Mouse (Mus musculus): Measurements from ENCODE around the gene Pidd1. TPM values are rescaled to one million over a fixed set of nuclear protein-coding genes. Genes with fewer than 3 reads are reported as not detected.
"Not testable (repeated sequence)": the region's sequence is repeated elsewhere in the genome, so short reads cannot be mapped to it uniquely, and the experiment has no call there.

Pidd1 gene
- polyA plus RNA-seq, 1 experiment from 2014 or later: 15.0 TPM

- Histone ChIP-seq H3K4me2 (replicated peaks) (no peak overlapping the region), H3K4me3 (no peak overlapping the region), H3K4me1 (peaks cover 3% of the 10 kb centered on the region; the same call in 1 of the 2 replicates), H3K9me3 (no peaks in the 10 kb centered on the region), H3K36me3 (no peaks in the 10 kb centered on the region), H3K27ac (no peak overlapping the region), H3K27me3 (no peaks in the 10 kb centered on the region), H3K9ac (no peak overlapping the region)
- no peak for ATAC-seq (ENCODE audit: insufficient number of reproducible peaks, insufficient read depth, low FRiP score, low TSS enrichment)
- 67% methylated on average over 8 of the region's 8 CpGs for WGBS
Observed at GRCm38 (mm10) chr7:141417731-141418681, 25.8 kb downstream of the Pidd1 start.

GRCm38 (mm10) chr7:141416144-141416841 is 27.5 kb downstream of the Pidd1 start:
- ATAC-seq (ENCODE audit: insufficient number of reproducible peaks, insufficient read depth, low FRiP score, low TSS enrichment): no peak
- H3K4me2 ChIP-seq (replicated peaks): no peak overlapping the region
- H3K9ac ChIP-seq: no peak overlapping the region
- 83% methylated on average over 6 of the region's 6 CpGs for WGBS
- H3K36me3 ChIP-seq: no peaks in the 10 kb centered on the region
- H3K27ac ChIP-seq: no peak overlapping the region
- H3K9me3 ChIP-seq: no peaks in the 10 kb centered on the region
- no peak overlapping the region for H3K4me3 ChIP-seq
- no peaks in the 10 kb centered on the region for H3K27me3 ChIP-seq
- H3K4me1 ChIP-seq: peaks cover 6% of the 10 kb centered on the region; the same call in 1 of the 2 replicates

- Histone ChIP-seq H3K4me1 (peaks cover 9% of the 10 kb centered on the region), H3K4me3 (peak within 1 kb of the TSS; percentile 57), H3K27ac (peak within 1 kb of the TSS; percentile 72), H3K36me3 (peaks cover 18% of the 10 kb centered on the region), H3K9ac (peak within 1 kb of the TSS; percentile 82), H3K9me3 (no peaks in the 10 kb centered on the region), H3K4me2 (replicated peaks) (peak within 1 kb of the TSS; percentile 72), H3K27me3 (no peaks in the 10 kb centered on the region)
- WGBS: 1% methylated on average over 56 of the region's 56 CpGs
- ATAC-seq (ENCODE audit: insufficient number of reproducible peaks, insufficient read depth, low FRiP score, low TSS enrichment): peak; percentile 82
Observed at GRCm38 (mm10) chr7:141413809-141414584, 29.8 kb downstream of the Pidd1 start, which contains the start of gene Gatd1. Gene Gatd1 (minus strand): TSS chr7:141414136.

- Histone ChIP-seq H3K27ac (peak overlapping the region; percentile 72), H3K4me2 (replicated peaks) (peak overlapping the region; percentile 72), H3K4me3 (peak overlapping the region; percentile 57), H3K27me3 (no peaks in the 10 kb centered on the region), H3K4me1 (peaks cover 11% of the 10 kb centered on the region), H3K9ac (peak overlapping the region; percentile 82), H3K9me3 (no peaks in the 10 kb centered on the region), H3K36me3 (peaks cover 25% of the 10 kb centered on the region)
- ATAC-seq (ENCODE audit: insufficient number of reproducible peaks, insufficient read depth, low FRiP score, low TSS enrichment): peak; percentile 1; the same call in 1 of the 2 replicates
- 5% methylated on average over 16 of the region's 16 CpGs for WGBS
Observed at GRCm38 (mm10) chr7:141413331-141413730, 30.5 kb downstream of the Pidd1 start.

GRCm38 (mm10) chr7:141411667-141412066 is 32.2 kb downstream of the Pidd1 start:
- H3K27me3 ChIP-seq: no peaks in the 10 kb centered on the region
- ATAC-seq (ENCODE audit: insufficient number of reproducible peaks, insufficient read depth, low FRiP score, low TSS enrichment): no peak
- 80% methylated on average over 1 of the region's 1 CpGs for WGBS
- no peak overlapping the region for H3K27ac ChIP-seq
- H3K4me2 ChIP-seq (replicated peaks): no peak overlapping the region
- no peaks in the 10 kb centered on the region for H3K9me3 ChIP-seq
- H3K4me3 ChIP-seq: no peak overlapping the region
- peaks cover 11% of the 10 kb centered on the region for H3K4me1 ChIP-seq
- peaks cover 34% of the 10 kb centered on the region for H3K36me3 ChIP-seq
- H3K9ac ChIP-seq: no peak overlapping the region

- no peak overlapping the region for H3K4me2 ChIP-seq (replicated peaks)
- H3K4me1 ChIP-seq: peaks cover 11% of the 10 kb centered on the region
- 89% methylated on average over 8 of the region's 8 CpGs for WGBS
- no peaks in the 10 kb centered on the region for H3K27me3 ChIP-seq
- H3K27ac ChIP-seq: no peak overlapping the region
- H3K9me3 ChIP-seq: no peaks in the 10 kb centered on the region
- H3K36me3 ChIP-seq: peaks cover 34% of the 10 kb centered on the region
- no peak overlapping the region for H3K4me3 ChIP-seq
- no peak for ATAC-seq (ENCODE audit: insufficient number of reproducible peaks, insufficient read depth, low FRiP score, low TSS enrichment)
- H3K9ac ChIP-seq: 0 out of 2 replicates have a peak overlapping the region, but pooled peaks have one; percentile 1
Observed at GRCm38 (mm10) chr7:141410631-141411030, 33.2 kb downstream of the Pidd1 start.

- 14% methylated on average over 11 of the region's 11 CpGs for WGBS
- Histone ChIP-seq H3K27me3 (no peaks in the 10 kb centered on the region), H3K4me2 (replicated peaks) (no peak overlapping the region), H3K36me3 (peaks cover 38% of the 10 kb centered on the region), H3K9me3 (no peaks in the 10 kb centered on the region), H3K4me3 (no peak overlapping the region), H3K27ac (no peak overlapping the region), H3K9ac (0 out of 2 replicates have a peak overlapping the region, but pooled peaks have one; percentile 5), H3K4me1 (peaks cover 11% of the 10 kb centered on the region)
- ATAC-seq (ENCODE audit: insufficient number of reproducible peaks, insufficient read depth, low FRiP score, low TSS enrichment): peak; percentile 48; the same call in 1 of the 2 replicates
Observed at GRCm38 (mm10) chr7:141408833-141409232, 35.0 kb downstream of the Pidd1 start.

GRCm38 (mm10) chr7:141407670-141408069 is 36.2 kb downstream of the Pidd1 start:
- ATAC-seq (ENCODE audit: insufficient number of reproducible peaks, insufficient read depth, low FRiP score, low TSS enrichment); H3K9me3 ChIP-seq; H3K4me3 ChIP-seq; H3K27me3 ChIP-seq; H3K27ac ChIP-seq; H3K9ac ChIP-seq; H3K4me1 ChIP-seq; H3K4me2 ChIP-seq (replicated peaks): not testable (repeated sequence)
- H3K36me3 ChIP-seq: peaks cover 48% of the 10 kb centered on the region
- 92% methylated on average over 7 of the region's 7 CpGs for WGBS

GRCm38 (mm10) chr7:141405466-141405865 is 38.4 kb downstream of the Pidd1 start:
- Histone ChIP-seq H3K4me2 (replicated peaks) (no peak overlapping the region), H3K4me1 (peaks cover 6% of the 10 kb centered on the region; the same call in 1 of the 2 replicates), H3K27ac (no peak overlapping the region), H3K36me3 (peaks cover 65% of the 10 kb centered on the region), H3K9ac (no peak overlapping the region), H3K9me3 (no peaks in the 10 kb centered on the region), H3K27me3 (no peaks in the 10 kb centered on the region), H3K4me3 (no peak overlapping the region)
- WGBS: 81% methylated on average over 4 of the region's 4 CpGs
- no peak for ATAC-seq (ENCODE audit: insufficient number of reproducible peaks, insufficient read depth, low FRiP score, low TSS enrichment)

GRCm38 (mm10) chr7:141403305-141403704 is 40.5 kb downstream of the Pidd1 start:
- no peaks in the 10 kb centered on the region for H3K4me1 ChIP-seq
- H3K36me3 ChIP-seq: peaks cover 67% of the 10 kb centered on the region
- no peak overlapping the region for H3K4me3 ChIP-seq
- ATAC-seq (ENCODE audit: insufficient number of reproducible peaks, insufficient read depth, low FRiP score, low TSS enrichment): no peak
- no peaks in the 10 kb centered on the region for H3K9me3 ChIP-seq
- no peak overlapping the region for H3K4me2 ChIP-seq (replicated peaks)
- no peaks in the 10 kb centered on the region for H3K27me3 ChIP-seq
- WGBS: 54% methylated on average over 5 of the region's 5 CpGs
- no peak overlapping the region for H3K9ac ChIP-seq
- no peak overlapping the region for H3K27ac ChIP-seq

- no peaks in the 10 kb centered on the region for H3K27me3 ChIP-seq
- H3K4me2 ChIP-seq (replicated peaks): no peak overlapping the region
- ATAC-seq (ENCODE audit: insufficient number of reproducible peaks, insufficient read depth, low FRiP score, low TSS enrichment): no peak
- H3K4me1 ChIP-seq: peaks cover 7% of the 10 kb centered on the region
- no peaks in the 10 kb centered on the region for H3K9me3 ChIP-seq
- peaks cover 44% of the 10 kb centered on the region for H3K36me3 ChIP-seq
- no peak overlapping the region for H3K27ac ChIP-seq
- WGBS: 81% methylated on average over 1 of the region's 1 CpGs
- H3K9ac ChIP-seq: no peak overlapping the region
- H3K4me3 ChIP-seq: no peak overlapping the region
Observed at GRCm38 (mm10) chr7:141395348-141395747, 48.5 kb downstream of the Pidd1 start.
